Mouse (Mus musculus) hindlimb bud, embryonic 11.5 days (tissue): ENCODE data around the gene Nfkbiz.

Experiments
- DNase-seq: peaks from one replicate; pipeline ENCODE4 v3.0.0-alpha.2; 2012; ENCODE audit warnings: low read depth, low spot score; ENCODE audit errors: extremely low spot score

Gene Nfkbiz

DNA sequence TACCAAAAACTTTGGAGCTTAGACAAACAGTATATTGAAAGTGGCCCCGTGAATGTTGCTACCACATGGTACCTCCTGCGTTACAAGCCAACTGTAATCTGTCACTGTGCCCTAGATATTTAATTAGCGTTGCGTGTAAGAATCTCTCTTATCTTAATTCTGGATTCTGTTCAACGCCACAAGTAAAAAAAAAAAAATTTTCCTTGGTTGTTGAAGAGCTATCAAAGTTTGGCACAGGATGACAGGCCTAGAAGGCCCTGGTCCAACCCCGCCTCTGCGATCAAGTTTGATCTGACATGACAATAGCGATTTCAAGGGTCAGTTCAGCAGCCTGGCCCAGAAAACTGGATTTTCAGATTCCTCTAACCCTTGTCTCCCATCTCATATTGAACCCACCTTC lies 6.1 kb downstream of the Nfkbiz start:
- DNase-seq, result no peak

GRCm38 (mm10) chr16:55832040-55832439 lies 6.7 kb downstream of the Nfkbiz start:
- DNase-seq, result no peak

GRCm38 (mm10) chr16:55831451-55831850 lies 7.2 kb downstream of the Nfkbiz start:
- DNase-seq, result no peak

DNA sequence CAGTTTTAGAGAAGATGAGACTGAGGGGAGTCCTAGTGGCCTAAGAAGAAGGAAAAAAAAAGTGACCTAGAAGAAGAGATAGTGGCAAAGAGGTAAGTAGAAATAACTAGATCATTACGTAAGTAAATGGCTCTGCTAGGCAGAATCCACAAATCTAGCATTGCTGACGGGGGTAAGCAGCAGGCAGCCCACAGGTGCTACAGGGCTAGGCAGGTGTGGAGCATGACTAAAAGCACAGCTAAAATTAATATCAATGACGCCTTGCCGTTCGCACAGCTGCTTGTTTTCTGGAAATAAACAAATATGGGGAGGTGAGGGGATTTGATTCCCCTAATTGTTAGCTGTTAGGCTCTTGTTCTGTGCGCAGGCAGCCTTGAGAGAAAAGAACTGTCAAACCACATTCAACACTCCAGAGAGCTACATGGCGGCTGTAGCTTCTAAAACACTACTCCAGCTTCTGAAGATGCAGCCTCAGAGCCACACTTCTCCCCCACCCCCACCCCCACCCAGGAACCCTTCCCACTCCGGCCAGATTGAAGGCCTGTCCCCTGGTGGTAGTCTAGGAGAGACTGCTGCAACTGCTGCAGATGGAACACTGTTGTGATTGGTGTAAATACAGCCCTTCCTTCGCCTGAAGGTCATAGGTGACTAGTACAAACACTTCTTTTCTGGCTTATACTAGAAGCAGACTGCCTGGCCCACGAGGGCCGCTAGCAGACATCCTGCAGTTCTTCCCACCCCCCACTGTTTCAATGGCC lies 15.1 kb downstream of the Nfkbiz start:
- no peak for DNase-seq

GRCm38 (mm10) chr16:55822741-55823397 lies 15.8 kb downstream of the Nfkbiz start:
- DNase-seq, result no peak

DNA sequence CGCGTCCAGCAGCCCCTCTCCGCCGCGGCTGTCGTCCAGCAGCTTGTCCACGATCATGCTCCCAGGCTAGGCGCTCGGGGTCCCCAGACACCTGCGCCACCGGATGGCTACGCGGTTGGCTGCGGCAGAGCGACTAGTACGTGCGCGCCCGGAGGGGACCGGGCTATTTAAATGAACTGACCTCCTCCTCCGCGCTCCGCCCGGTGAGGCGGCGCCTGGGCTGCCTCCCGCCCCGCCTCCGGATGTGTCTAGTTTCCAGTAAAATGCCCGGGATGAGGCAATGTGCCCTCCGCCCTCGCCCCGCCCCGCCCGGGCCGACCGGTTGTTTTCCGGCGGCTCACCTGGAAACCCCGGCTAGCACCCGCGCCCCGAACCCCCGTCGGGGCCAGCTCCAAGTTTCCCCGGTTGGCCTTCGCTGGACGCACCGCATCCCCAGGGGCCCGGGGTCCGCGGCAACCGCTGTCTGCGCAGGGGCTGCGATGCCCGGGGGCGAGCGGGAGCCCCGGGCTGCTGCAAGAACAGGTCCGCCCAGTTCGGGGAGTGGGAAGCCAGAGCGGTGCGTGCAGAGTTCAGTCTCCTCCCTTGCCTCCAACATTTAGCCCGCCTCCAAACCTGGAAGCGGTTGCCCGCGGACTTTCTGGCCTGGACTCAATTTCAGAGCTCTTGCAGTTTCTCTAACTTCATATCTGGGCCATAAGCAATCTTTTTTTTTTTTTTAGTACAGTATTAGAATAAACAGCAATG lies 16.5 kb downstream of the Nfkbiz start:
- DNase-seq, result no peak

DNA sequence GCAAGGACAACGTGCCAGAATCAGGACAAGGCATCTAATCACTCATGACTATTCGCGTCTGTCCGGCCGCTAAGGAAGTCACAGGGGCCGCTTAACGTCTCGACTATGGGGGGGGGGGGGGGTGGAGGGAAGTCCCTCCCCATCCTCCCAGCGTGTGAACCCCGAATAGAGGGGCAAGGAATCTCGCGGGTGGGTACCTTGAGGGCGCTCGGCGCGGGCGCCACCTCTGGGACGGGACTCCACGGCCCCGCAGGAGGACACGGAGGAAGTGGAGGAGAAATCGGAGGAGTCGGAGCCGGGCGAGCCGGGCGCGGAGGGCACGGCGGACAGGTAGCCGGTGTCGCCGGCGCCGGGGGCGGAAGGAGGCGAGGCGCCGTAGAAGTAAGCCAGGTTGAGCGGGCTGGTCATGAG lies 17.1 kb downstream of the Nfkbiz start:
- no peak for DNase-seq

- no peak for DNase-seq
Observed at GRCm38 (mm10) chr16:55820916-55821570, 17.7 kb downstream of the Nfkbiz start.

DNA sequence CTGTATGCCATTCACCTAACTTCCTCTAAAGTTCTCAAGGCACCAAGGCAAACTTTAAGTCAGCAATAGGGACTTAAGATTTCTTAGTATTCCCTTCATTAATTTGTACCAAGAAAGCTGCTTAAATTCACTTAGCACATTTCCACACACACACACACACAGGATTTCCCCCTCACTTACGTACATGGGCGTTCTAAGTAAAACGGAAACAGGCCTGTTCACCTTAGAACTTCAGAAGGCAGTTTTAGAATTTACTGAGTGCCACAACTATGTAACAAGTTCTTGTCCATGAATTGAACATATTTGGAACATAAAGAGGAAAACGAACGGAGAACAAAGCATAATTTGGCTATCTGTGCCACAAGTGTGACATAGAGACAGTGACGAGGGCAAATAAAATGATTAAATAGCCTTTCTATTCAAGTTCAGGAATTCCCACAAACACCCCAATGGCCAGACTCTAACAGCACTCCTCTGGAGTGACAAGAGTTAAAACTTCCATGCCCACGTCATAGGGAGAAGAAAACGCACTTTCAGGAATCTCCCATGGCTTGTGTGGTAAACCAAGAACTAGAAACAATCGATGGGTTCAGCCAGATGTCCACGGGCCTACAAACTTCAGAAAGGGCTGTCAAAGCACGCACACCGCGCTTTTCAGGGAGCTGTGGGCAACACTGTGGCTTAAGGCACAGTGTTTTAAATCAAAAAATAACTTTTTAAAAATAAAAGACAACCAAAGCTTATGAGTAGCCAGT lies 18.4 kb downstream of the Nfkbiz start:
- DNase-seq, result no peak

GRCm38 (mm10) chr16:55819186-55819861 lies 19.4 kb downstream of the Nfkbiz start:
- DNase-seq, result no peak

DNA sequence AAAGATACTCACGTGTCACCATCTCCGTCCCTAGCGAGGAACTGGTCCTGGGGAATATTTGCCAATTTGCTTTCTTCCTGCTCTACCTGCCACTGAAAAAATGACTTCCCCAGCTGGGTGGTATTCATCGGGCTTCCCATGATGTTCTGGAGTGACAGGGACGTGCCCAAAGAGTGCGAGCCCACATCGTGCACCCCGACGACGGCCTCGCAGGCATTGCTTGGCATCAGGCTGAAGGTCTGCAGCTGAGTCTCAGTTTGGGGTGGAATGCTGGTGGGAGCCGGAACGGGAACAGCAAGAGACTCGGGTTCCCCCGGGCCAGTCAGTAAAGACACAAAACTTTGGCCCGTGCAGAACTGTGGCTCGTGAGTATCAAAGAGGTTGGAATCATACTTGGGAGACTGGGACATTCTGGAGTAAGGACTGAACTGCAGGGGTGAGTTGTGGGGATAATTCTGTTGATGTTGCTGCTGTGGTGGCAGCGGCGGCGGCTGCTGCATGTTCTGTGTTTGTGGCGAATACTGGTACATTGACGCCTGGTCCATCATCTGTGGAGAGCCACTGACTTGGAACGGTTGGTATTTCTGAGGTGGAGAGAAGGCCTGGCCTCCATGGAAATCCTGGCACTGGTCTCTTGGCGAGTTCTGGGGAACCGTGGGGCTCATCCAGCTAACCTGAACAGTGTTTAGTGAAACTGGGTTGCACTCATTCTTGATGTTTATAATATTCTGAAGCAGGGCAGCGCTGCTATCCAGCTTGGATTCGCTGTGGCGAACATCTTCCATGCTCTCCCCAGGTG lies 20.8 kb downstream of the Nfkbiz start:
- no peak for DNase-seq

DNA sequence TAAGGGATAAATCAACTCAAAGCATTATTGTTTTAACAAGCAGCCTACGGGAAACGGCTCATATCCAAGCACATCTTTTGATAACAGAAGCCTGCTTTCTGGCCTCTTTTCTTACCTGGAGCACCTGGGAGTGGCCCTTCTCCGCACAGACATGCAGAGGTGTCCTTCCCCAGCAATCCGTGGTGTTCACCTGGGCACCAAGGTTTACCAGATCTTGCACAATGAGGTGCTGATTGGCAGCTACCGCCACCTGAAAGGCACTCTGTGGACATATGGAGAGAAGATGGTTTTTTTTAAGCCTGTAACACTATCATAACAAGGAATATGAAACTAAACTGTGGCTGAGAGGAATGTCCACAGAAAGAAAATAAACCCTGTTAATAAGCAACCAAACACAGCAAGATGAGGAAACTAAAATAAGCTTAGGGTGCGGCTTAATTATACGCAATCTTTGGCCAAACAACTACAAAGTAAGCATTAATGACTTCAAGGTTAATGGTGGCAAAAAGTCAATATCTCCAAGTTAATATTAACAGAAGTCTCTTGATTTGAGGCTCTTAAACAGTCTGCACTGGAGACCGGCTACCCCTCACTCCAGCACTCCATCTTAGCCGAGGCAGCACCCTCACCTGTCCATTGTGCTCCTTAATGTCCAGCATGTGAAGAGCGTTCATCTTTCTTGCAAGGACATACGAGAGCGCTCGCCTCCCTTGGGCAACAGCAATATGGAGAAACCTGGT lies 22.3 kb downstream of the Nfkbiz start:
- DNase-seq, result no peak

DNA sequence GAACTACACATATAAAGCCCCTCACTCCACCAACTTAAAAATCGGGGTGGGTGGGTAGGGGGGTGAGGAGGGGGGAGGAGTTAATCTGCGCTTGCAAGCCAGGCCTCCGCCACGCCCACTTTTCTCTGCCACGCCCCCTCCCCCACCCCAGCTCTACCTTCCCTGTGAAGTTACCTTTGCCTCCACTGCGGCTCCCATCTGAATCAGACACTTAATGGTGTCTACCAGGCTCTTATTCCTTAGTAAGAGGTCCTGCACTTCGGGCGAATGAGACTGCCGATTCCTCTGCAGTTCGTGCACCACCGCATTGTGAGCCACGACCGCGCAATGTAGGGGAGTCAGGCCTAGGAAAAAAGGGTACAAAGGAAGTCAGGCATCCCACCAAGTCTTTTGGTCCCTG lies 23.2 kb downstream of the Nfkbiz start:
- no peak for DNase-seq

DNA sequence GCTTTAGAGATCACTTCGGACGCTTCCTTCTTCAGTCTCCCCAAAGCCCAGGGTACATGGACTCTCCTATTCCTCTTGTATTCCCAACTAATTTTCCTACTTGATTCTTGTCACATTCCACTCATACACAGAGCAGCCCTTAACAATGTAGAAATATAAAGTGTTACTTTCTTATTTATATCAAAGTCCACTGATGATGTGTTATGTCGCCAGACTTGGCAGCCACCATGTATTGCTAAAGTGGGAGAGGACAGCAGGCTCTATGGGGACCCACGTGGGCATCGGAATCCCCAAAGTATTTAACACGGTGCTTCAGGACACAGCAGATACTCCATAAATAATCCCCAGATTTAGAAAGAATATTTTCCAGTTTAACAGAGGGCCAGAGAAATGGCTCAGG lies 24.0 kb downstream of the Nfkbiz start:
- no peak for DNase-seq

DNA sequence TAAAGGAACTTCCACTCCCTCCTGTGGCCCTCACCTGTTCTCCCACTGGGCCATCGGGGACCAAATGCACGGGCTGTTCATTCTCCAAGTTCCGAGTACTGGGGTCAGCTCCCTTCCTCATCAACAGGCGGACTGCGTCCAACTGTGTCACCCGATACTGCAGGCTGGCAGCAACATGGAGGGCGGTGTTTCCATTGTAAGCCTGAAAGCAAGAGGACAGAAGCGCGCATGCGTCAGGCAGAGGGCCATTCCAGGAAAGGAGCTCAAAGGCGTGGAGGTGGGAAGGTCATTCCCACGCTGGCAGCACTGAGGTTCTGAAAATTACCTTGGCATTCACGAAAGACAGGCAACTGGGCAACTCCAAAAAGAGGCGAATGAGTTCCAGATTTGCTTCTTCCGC lies 24.8 kb downstream of the Nfkbiz start:
- no peak for DNase-seq

DNA sequence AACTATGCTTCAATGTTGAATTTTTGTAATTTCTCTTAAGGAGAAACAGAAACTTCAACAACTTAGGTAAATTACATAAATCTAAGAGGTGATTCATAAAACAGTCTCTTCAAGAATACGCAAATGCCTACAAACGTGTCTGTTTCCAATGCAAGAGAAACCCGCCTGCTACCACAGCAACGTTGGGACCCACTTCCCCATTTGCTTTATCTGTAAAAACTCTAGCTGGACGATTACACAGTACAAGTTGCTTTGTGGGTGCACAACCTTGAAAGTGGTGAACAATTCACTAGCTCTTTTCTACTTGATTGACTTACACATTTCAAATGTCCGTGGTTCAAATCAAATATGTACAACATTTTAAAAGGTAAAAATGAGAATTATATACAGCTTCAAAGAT lies 26.9 kb downstream of the Nfkbiz start:
- DNase-seq, result no peak

DNA sequence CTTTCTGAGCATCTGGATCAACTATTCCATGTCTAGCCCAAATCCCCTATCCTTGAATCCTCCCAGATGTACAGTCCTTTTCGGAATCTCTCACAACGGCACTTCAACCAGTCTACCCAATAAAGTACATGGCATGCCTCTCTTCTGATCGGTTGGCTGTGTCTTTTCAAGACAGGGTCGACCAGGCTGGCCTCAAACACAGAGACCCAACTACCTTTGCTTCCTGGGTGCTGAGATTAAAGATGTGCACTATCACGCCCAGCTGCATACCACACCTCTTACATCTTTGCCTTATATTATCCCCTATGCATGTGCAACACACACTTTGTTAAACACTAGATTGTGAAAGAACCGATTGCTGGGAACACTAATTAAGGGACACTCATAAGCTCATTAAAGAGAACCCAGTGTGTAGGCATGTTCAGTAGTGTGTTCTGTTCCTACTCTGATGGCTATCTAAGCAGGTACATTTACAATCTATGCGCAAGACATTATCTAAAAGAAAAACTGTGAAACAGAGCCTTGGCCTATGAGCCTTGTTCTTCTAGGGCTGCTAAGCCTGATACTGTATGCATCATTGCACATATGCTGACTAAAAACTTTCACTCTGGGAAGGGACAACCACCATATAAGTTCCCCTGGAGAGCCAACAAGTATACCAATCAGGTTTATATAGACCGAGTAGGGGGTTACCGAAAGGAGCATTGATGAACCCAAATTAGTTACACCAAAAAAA lies 28.8 kb downstream of the Nfkbiz start:
- no peak for DNase-seq

- DNase-seq, result no peak
Observed at GRCm38 (mm10) chr16:55809345-55809744, 29.4 kb downstream of the Nfkbiz start.
